Mouse (Mus musculus) liver, embryonic 14.5 days (tissue): ENCODE results near the gene Fabp1. TPM values are rescaled to one million over a fixed set of nuclear protein-coding genes. Genes with fewer than 3 reads are reported as not detected.

Experiments used
- ATAC-seq: fragments of 200-750 bp; cut with Nextera tagmentation; 2 replicates; pipeline ENCODE4 v1.8.0; 2017; ENCODE audit warnings: moderate number of reproducible peaks, mild to moderate bottlenecking, moderate library complexity; ENCODE audit not compliant: insufficient read depth
- DNase-seq, 3 experiments: peaks; one replicate each; pipeline ENCODE4 v3.0.0-alpha.2; 2012 to 2013; ENCODE audit warnings: low read depth in 3 of 3, low spot score in 3 of 3
- H3K27ac ChIP-seq: fragments of 300-500 bp; sonication (generic); 2 replicates; pipeline ENCODE4 v1.5.1; 2014; ENCODE audit warnings: moderate library complexity, mild to moderate bottlenecking, control low read depth, inconsistent platforms
- H3K27me3 ChIP-seq: fragments of 300-500 bp; sonication (generic); 2 replicates; pipeline ENCODE4 v1.6.1; 2014; ENCODE audit warnings: mild to moderate bottlenecking, low read length, moderate library complexity; ENCODE audit not compliant: control insufficient read depth, insufficient read depth
- H3K36me3 ChIP-seq: fragments of 300-500 bp; sonication (generic); replicated peaks from 2 replicates; pipeline ENCODE4 v1.6.1; 2014; ENCODE audit warnings: low read depth; ENCODE audit not compliant: control insufficient read depth, insufficient read depth
- H3K4me1 ChIP-seq, 2 experiments: fragments of 200-500 bp in 1 of 2; fragments of 300-500 bp in 1 of 2; sonication (generic) in 1 of 2; replicated peaks; 2 replicates each; pipeline ENCODE4 v1.6.1; 2012 to 2014; ENCODE audit warnings: antibody characterized with exemption in 1 of 2, inconsistent platforms in 1 of 2, low read length in 1 of 2; ENCODE audit not compliant: control insufficient read depth in 2 of 2, insufficient read depth in 2 of 2
- H3K4me2 ChIP-seq: fragments of 300-500 bp; sonication (generic); 2 replicates; pipeline ENCODE4 v1.6.1; 2014; ENCODE audit warnings: low read depth, mild to moderate bottlenecking, control low read depth, moderate library complexity
- H3K4me3 ChIP-seq, 2 experiments: fragments of 200-500 bp in 1 of 2; fragments of 300-500 bp in 1 of 2; sonication (generic) in 1 of 2; 2 replicates each; pipeline ENCODE4 v1.5.1; 2012 to 2014; ENCODE audit warnings: low read depth in 2 of 2, low read length in 2 of 2, mild to moderate bottlenecking in 2 of 2, control low read depth in 1 of 2, inconsistent platforms in 1 of 2, moderate library complexity in 1 of 2; ENCODE audit not compliant: insufficient read depth in 1 of 2
- H3K9ac ChIP-seq: fragments of 300-500 bp; sonication (generic); replicated peaks from 2 replicates; pipeline ENCODE4 v1.6.1; 2014; ENCODE audit warnings: mild to moderate bottlenecking, control low read depth, moderate library complexity
- H3K9me3 ChIP-seq: fragments of 300-500 bp; sonication (generic); 2 replicates; pipeline ENCODE4 v1.6.1; 2016; ENCODE audit warnings: low read length, mixed read lengths; ENCODE audit not compliant: control insufficient read depth
- CTCF ChIP-seq: IDR thresholded peaks from 2 replicates; pipeline ENCODE4 v1.5.1; 2016; ENCODE audit warnings: antibody characterized with exemption, low read depth, control low read depth
- EP300 ChIP-seq: IDR thresholded peaks from 2 replicates; pipeline ENCODE4 v1.6.1; 2016; ENCODE audit warnings: antibody characterized with exemption, low read depth
- WGBS: fragments of 180-500 bp; shearing (Covaris S2); extraction: QIAGEN DNeasy Blood & Tissue Kit; methylation state at CpG from one replicate; pipeline ENCODE4 v1.1.7; 2014; ENCODE audit not compliant: insufficient replicate concordance; 5-methylcytosine and 5-hydroxymethylcytosine counted together
- polyA plus RNA-seq, 2 experiments: library from polyadenylated mRNA; depleted of rRNA in 1 of 2; stranded (reverse) in 1 of 2; unstranded in 1 of 2; fragments of >200 nt; fragmentation: Nextera tagmentation in 1 of 2; extraction: Ambion mirVana in 1 of 2; gene quantifications; 2 replicates each; pipeline versions ENCODE4 v1.2.1 to v1.2.3; 2012 to 2014

The Fabp1 gene
- polyA plus RNA-seq, 2 experiments = 179 to 360 TPM

GRCm38 (mm10) chr6:71237031-71237431, 37.4 kb downstream of the Fabp1 start:
- no peak overlapping the region for H3K4me2 ChIP-seq
- H3K27ac ChIP-seq = no peak overlapping the region; the same call in 1 of the 2 replicates
- no peaks in the 10 kb centered on the region for H3K36me3 ChIP-seq
- TF ChIP-seq EP300 (no peak), CTCF (no peak)
- WGBS = 49% methylated on average over 6 of the region's 6 CpGs
- DNase-seq (peak in 1 of 3 experiments; percentile 12), ATAC-seq (0 out of 2 replicates have a peak, but pooled peaks have one; percentile 15)
- H3K4me3 ChIP-seq = no peak overlapping the region
- H3K4me1 ChIP-seq = 0 out of 4 replicates have a peak, but pooled peaks cover 0 to 5% of the 10 kb centered on the region in 2 experiments
- H3K27me3 ChIP-seq = no peaks in the 10 kb centered on the region
- H3K9me3 ChIP-seq = no peaks in the 10 kb centered on the region
- no peak overlapping the region for H3K9ac ChIP-seq

- no peak overlapping the region for H3K4me2 ChIP-seq
- no peak for ATAC-seq
- no peak for DNase-seq
- 0 out of 4 replicates have a peak, but pooled peaks cover 0 to 5% of the 10 kb centered on the region in 2 experiments for H3K4me1 ChIP-seq
- no peak overlapping the region for H3K27ac ChIP-seq
- no peak overlapping the region for H3K9ac ChIP-seq
- H3K36me3 ChIP-seq = no peaks in the 10 kb centered on the region
- WGBS = 76% methylated on average over 26 of the region's 26 CpGs
- no peak for TF ChIP-seq EP300
- no peak for TF ChIP-seq CTCF
- H3K27me3 ChIP-seq = no peaks in the 10 kb centered on the region
- no peaks in the 10 kb centered on the region for H3K9me3 ChIP-seq
- H3K4me3 ChIP-seq = no peak overlapping the region
Observed at GRCm38 (mm10) chr6:71239069-71239750, 39.6 kb downstream of the Fabp1 start.

GRCm38 (mm10) chr6:71240831-71241230, 41.2 kb downstream of the Fabp1 start:
- no peak overlapping the region for H3K4me2 ChIP-seq
- TF ChIP-seq CTCF = no peak
- TF ChIP-seq EP300 = no peak
- no peaks in the 10 kb centered on the region for H3K4me1 ChIP-seq
- H3K36me3 ChIP-seq = no peaks in the 10 kb centered on the region
- 74% methylated on average over 7 of the region's 7 CpGs for WGBS
- DNase-seq (no peak), ATAC-seq (no peak)
- H3K27ac ChIP-seq = no peak overlapping the region
- no peaks in the 10 kb centered on the region for H3K9me3 ChIP-seq
- no peak overlapping the region for H3K4me3 ChIP-seq
- H3K27me3 ChIP-seq = no peaks in the 10 kb centered on the region
- H3K9ac ChIP-seq = no peak overlapping the region

GRCm38 (mm10) chr6:71242811-71243210, 43.2 kb downstream of the Fabp1 start:
- ATAC-seq (no peak), DNase-seq (no peak)
- no peaks in the 10 kb centered on the region for H3K4me1 ChIP-seq
- H3K4me2 ChIP-seq = no peak overlapping the region
- 53% methylated on average over 1 of the region's 1 CpGs for WGBS
- no peak for TF ChIP-seq CTCF
- TF ChIP-seq EP300 = no peak
- no peaks in the 10 kb centered on the region for H3K27me3 ChIP-seq
- H3K9ac ChIP-seq = no peak overlapping the region
- no peak overlapping the region for H3K27ac ChIP-seq
- H3K36me3 ChIP-seq = no peaks in the 10 kb centered on the region
- no peak overlapping the region for H3K4me3 ChIP-seq
- H3K9me3 ChIP-seq = no peaks in the 10 kb centered on the region

GRCm38 (mm10) chr6:71243258-71243657, 43.6 kb downstream of the Fabp1 start:
- Histone ChIP-seq H3K36me3 (no peaks in the 10 kb centered on the region), H3K4me2 (no peak overlapping the region), H3K27me3 (no peaks in the 10 kb centered on the region), H3K4me1 (no peaks in the 10 kb centered on the region; a peak in 1 of 4 replicates), H3K9me3 (no peaks in the 10 kb centered on the region), H3K9ac (no peak overlapping the region), H3K4me3 (no peak overlapping the region), H3K27ac (no peak overlapping the region)
- 61% methylated on average over 3 of the region's 3 CpGs for WGBS
- no peak for DNase-seq
- ATAC-seq = no peak
- TF ChIP-seq EP300 = no peak
- no peak for TF ChIP-seq CTCF
